Mouse (Mus musculus) heart, adult 8-10 months (tissue): Measurements from ENCODE around the gene Olfr731. TPM values are rescaled to one million over a fixed set of nuclear protein-coding genes. Genes with fewer than 3 reads are reported as not detected.

Experiments used
- DNase-seq: peaks from one replicate; pipeline ENCODE4 v3.0.0; 2022; ENCODE audit warnings: low spot score
- total RNA-seq, 4 experiments: library from RNA; stranded (reverse); gene quantifications; 2 replicates each; pipeline ENCODE4 v1.2.4; 2022

The Olfr731 gene
- not detected for total RNA-seq

GRCm38 (mm10) chr14:50241766-50242165 lies at the start of gene Olfr731:
TSS of gene Olfr731 (minus strand) at chr14:50241866.
- DNase-seq, result no peak

GRCm38 (mm10) chr14:50284106-50284505 lies 42.4 kb upstream of the Olfr731 start, which contains the start of gene Olfr732:
TSS of gene Olfr732 (minus strand) at chr14:50284206.
- no peak for DNase-seq

- no peak for DNase-seq
These were observed 53.6 kb downstream of the Olfr731 start, which contains the start of gene Olfr730 for GRCm38 (mm10) chr14:50188098-50188497. TSS of gene Olfr730 (minus strand) at chr14:50188198.

Other genes starting within 250 kb of the Olfr731 start
- not detected for gene Olfr725, start 201.5 kb downstream of the Olfr731 start, total RNA-seq
- gene Olfr726, start 150.9 kb downstream of the Olfr731 start, total RNA-seq, result not detected
- not detected for gene Olfr727, start 118.7 kb downstream of the Olfr731 start, total RNA-seq
- gene Olfr728, start 99.2 kb downstream of the Olfr731 start, total RNA-seq, result not detected
- not detected for gene Olfr729, start 89.0 kb downstream of the Olfr731 start, total RNA-seq
- gene Olfr730, start 53.7 kb downstream of the Olfr731 start, total RNA-seq, result not detected
- gene Olfr732, start 42.3 kb upstream of the Olfr731 start, total RNA-seq, result not detected
- gene Olfr733, start 59.7 kb upstream of the Olfr731 start, total RNA-seq, result not detected
- not detected for gene Olfr734, start 84.9 kb upstream of the Olfr731 start, total RNA-seq
- not detected for gene Olfr735, start 107.0 kb upstream of the Olfr731 start, total RNA-seq
- gene Tlr11, start 116.0 kb upstream of the Olfr731 start, total RNA-seq, result under 1 TPM in 2 of 4 experiments, not detected in 2; 0.09 to 0.13 TPM
- not detected for gene Olfr736, start 139.3 kb upstream of the Olfr731 start, total RNA-seq
- not detected for gene Olfr738, start 165.7 kb upstream of the Olfr731 start, total RNA-seq
- gene Olfr739, start 176.8 kb upstream of the Olfr731 start, total RNA-seq, result not detected
- gene Olfr740, start 203.7 kb upstream of the Olfr731 start, total RNA-seq, result not detected
- gene Olfr741, start 230.9 kb upstream of the Olfr731 start, total RNA-seq, result not detected